Mouse (Mus musculus): ENCODE results near the gene Ncoa3.

The Ncoa3 gene

GRCm38 (mm10) chr2:166027834-166028233, 35.4 kb downstream of the Ncoa3 start:
- in situ Hi-C loops (cut with MboI, MseI): loop anchor here in 1 of 2 experiments (5.0 to 25.0 kb wide), 2 partner anchors 41 to 1941 kb away; no protein-coding TSS in a partner anchor

- in situ Hi-C loops (cut with MboI, MseI): loop anchor here in 1 of 2 experiments (5.0 to 25.0 kb wide), 2 partner anchors 42 to 1942 kb away; no protein-coding TSS in a partner anchor
Observed at GRCm38 (mm10) chr2:166029232-166029631, 36.8 kb downstream of the Ncoa3 start.

- in situ Hi-C loops (cut with MboI, MseI): loop anchor here in 1 of 2 experiments (25.0 kb wide), 1 partner anchor 1943 kb away; no protein-coding TSS in a partner anchor
Observed at GRCm38 (mm10) chr2:166030256-166030995, 38.0 kb downstream of the Ncoa3 start.

GRCm38 (mm10) chr2:166031120-166031929, 38.9 kb downstream of the Ncoa3 start:
- in situ Hi-C loops (cut with MboI, MseI): loop anchor here in 1 of 2 experiments (25.0 kb wide), 1 partner anchor 1944 kb away; no protein-coding TSS in a partner anchor

GRCm38 (mm10) chr2:166032628-166033027, 40.2 kb downstream of the Ncoa3 start:
- in situ Hi-C loops (cut with MboI, MseI): loop anchor here in 1 of 2 experiments (25.0 kb wide), 1 partner anchor 1945 kb away; no protein-coding TSS in a partner anchor

- in situ Hi-C loops (cut with MboI, MseI): loop anchor here in 1 of 2 experiments (25.0 kb wide), 1 partner anchor 1948 kb away; no protein-coding TSS in a partner anchor
Observed at GRCm38 (mm10) chr2:166034967-166035490, 42.6 kb downstream of the Ncoa3 start.

- in situ Hi-C loops (cut with MboI, MseI): loop anchor here in 1 of 2 experiments (25.0 kb wide), 1 partner anchor 1948 kb away; no protein-coding TSS in a partner anchor
Observed at GRCm38 (mm10) chr2:166035725-166036124, 43.3 kb downstream of the Ncoa3 start.

- in situ Hi-C loops (cut with MboI, MseI): loop anchor here (5.0 to 25.0 kb wide), 2 partner anchors 37 to 1952 kb away; no protein-coding TSS in a partner anchor
Observed at GRCm38 (mm10) chr2:166039681-166040080, 47.2 kb downstream of the Ncoa3 start.

GRCm38 (mm10) chr2:166042542-166042941, 50.1 kb downstream of the Ncoa3 start:
- in situ Hi-C loops (cut with MboI, MseI): loop anchor here (5.0 to 25.0 kb wide), 2 partner anchors 40 to 1955 kb away; no protein-coding TSS in a partner anchor

- in situ Hi-C loops (cut with MboI, MseI): loop anchor here in 1 of 2 experiments (25.0 kb wide), 1 partner anchor 1958 kb away; no protein-coding TSS in a partner anchor
Observed at GRCm38 (mm10) chr2:166045006-166045405, 52.6 kb downstream of the Ncoa3 start.

GRCm38 (mm10) chr2:166045549-166046501, 53.4 kb downstream of the Ncoa3 start:
- in situ Hi-C loops (cut with MboI, MseI): loop anchor here in 1 of 2 experiments (25.0 kb wide), 1 partner anchor 1959 kb away; no protein-coding TSS in a partner anchor

- in situ Hi-C loops (cut with MboI, MseI): loop anchor here in 1 of 2 experiments (25.0 kb wide), 1 partner anchor 1961 kb away; no protein-coding TSS in a partner anchor
Observed at GRCm38 (mm10) chr2:166047931-166048330, 55.5 kb downstream of the Ncoa3 start.

- in situ Hi-C loops (cut with MboI, MseI): loop anchor here in 1 of 2 experiments (25.0 kb wide), 1 partner anchor 1962 kb away; no protein-coding TSS in a partner anchor
Observed at GRCm38 (mm10) chr2:166048852-166049251, 56.4 kb downstream of the Ncoa3 start.

- in situ Hi-C loops (cut with MboI, MseI): loop anchor here in 1 of 2 experiments (10.0 kb wide), 1 partner anchor 237 kb away; no protein-coding TSS in a partner anchor
Observed at GRCm38 (mm10) chr2:166051421-166051820, 59.0 kb downstream of the Ncoa3 start.

- in situ Hi-C loops (cut with MboI, MseI): loop anchor here in 1 of 2 experiments (10.0 kb wide), 1 partner anchor 237 kb away; no protein-coding TSS in a partner anchor
Observed at GRCm38 (mm10) chr2:166051966-166052365, 59.5 kb downstream of the Ncoa3 start.

GRCm38 (mm10) chr2:166054002-166054539, 61.6 kb downstream of the Ncoa3 start:
- in situ Hi-C loops (cut with MboI, MseI): loop anchor here in 1 of 2 experiments (10.0 kb wide), 1 partner anchor 239 kb away; no protein-coding TSS in a partner anchor

- in situ Hi-C loops (cut with MboI, MseI): loop anchor here in 1 of 2 experiments (10.0 kb wide), 1 partner anchor 245 kb away; no protein-coding TSS in a partner anchor
Observed at GRCm38 (mm10) chr2:166059684-166060423, 67.4 kb downstream of the Ncoa3 start.

GRCm38 (mm10) chr2:166062008-166062407, 69.6 kb downstream of the Ncoa3 start:
- in situ Hi-C loops (cut with MboI, MseI): no loop called here

All from T-helper 17 cell (primary cell).